Mouse (Mus musculus): ENCODE measurements around the gene Gpr15. TPM values are rescaled to one million over a fixed set of nuclear protein-coding genes. Genes with fewer than 3 reads are reported as not detected.
A peak's percentile ranks its signal among the peaks of the same experiment; 100 is the strongest.

Gene Gpr15
- total and polyA plus RNA-seq, 2 experiments from 2014 or later = 0.11 TPM; not detected in 1

GRCm38 (mm10) chr16:58704999-58705398 lies 13.9 kb downstream of the Gpr15 start:
- H3K27me3 ChIP-seq (ENCODE audit: insufficient read depth, low read length) = no peaks in the 10 kb centered on the region
- no peaks in the 10 kb centered on the region for H3K4me1 ChIP-seq (ENCODE audit: insufficient read depth, low read length)
- no peaks in the 10 kb centered on the region for H3K36me3 ChIP-seq (ENCODE audit: insufficient read depth, low read length)
- TF ChIP-seq CTCF (IDR thresholded peaks at IDR 0.05) = no peak
- H3K9me3 ChIP-seq (ENCODE audit: low read length) = no peaks in the 10 kb centered on the region
- H3K9ac ChIP-seq (replicated peaks; ENCODE audit: low read length, poor library complexity, severe bottlenecking) = no peak overlapping the region
- H3K4me2 ChIP-seq (ENCODE audit: low read depth, low read length, poor library complexity, severe bottlenecking) = no peak overlapping the region
- no peak overlapping the region for H3K27ac ChIP-seq (ENCODE audit: low read depth, low read length)
- DNase-seq (ENCODE audit: low spot score) (no peak), ATAC-seq (ENCODE audit: low FRiP score) (0 out of 2 replicates have a peak, but pooled peaks have one; percentile 13)
- H3K4me3 ChIP-seq (ENCODE audit: low read depth, low read length) = no peak overlapping the region

- no peak overlapping the region for H3K27ac ChIP-seq (ENCODE audit: low read depth, low read length)
- WGBS = 46% methylated on average over 10 of the region's 10 CpGs
- DNase-seq (ENCODE audit: low spot score) (no peak), ATAC-seq (ENCODE audit: low FRiP score) (no peak)
- no peak overlapping the region for H3K4me3 ChIP-seq (ENCODE audit: low read depth, low read length)
- no peaks in the 10 kb centered on the region for H3K27me3 ChIP-seq (ENCODE audit: insufficient read depth, low read length)
- TF ChIP-seq CTCF (IDR thresholded peaks at IDR 0.05) = no peak
- no peaks in the 10 kb centered on the region for H3K36me3 ChIP-seq (ENCODE audit: insufficient read depth, low read length)
- no peak overlapping the region for H3K4me2 ChIP-seq (ENCODE audit: low read depth, low read length, poor library complexity, severe bottlenecking)
- H3K9me3 ChIP-seq (ENCODE audit: low read length) = no peaks in the 10 kb centered on the region
- no peaks in the 10 kb centered on the region for H3K4me1 ChIP-seq (ENCODE audit: insufficient read depth, low read length)
- no peak overlapping the region for H3K9ac ChIP-seq (replicated peaks; ENCODE audit: low read length, poor library complexity, severe bottlenecking)
Observed at GRCm38 (mm10) chr16:58703382-58704124, 15.3 kb downstream of the Gpr15 start.

- H3K36me3 ChIP-seq (ENCODE audit: insufficient read depth, low read length) = no peaks in the 10 kb centered on the region
- 86% methylated on average over 10 of the region's 10 CpGs for WGBS
- DNase-seq (ENCODE audit: low spot score) (no peak), ATAC-seq (ENCODE audit: low FRiP score) (no peak)
- no peak overlapping the region for H3K27ac ChIP-seq (ENCODE audit: low read depth, low read length)
- H3K9ac ChIP-seq (replicated peaks; ENCODE audit: low read length, poor library complexity, severe bottlenecking) = no peak overlapping the region
- TF ChIP-seq CTCF (IDR thresholded peaks at IDR 0.05) = no peak
- no peaks in the 10 kb centered on the region for H3K27me3 ChIP-seq (ENCODE audit: insufficient read depth, low read length)
- H3K4me1 ChIP-seq (ENCODE audit: insufficient read depth, low read length) = no peaks in the 10 kb centered on the region
- H3K9me3 ChIP-seq (ENCODE audit: low read length) = no peaks in the 10 kb centered on the region
- no peak overlapping the region for H3K4me3 ChIP-seq (ENCODE audit: low read depth, low read length)
- no peak overlapping the region for H3K4me2 ChIP-seq (ENCODE audit: low read depth, low read length, poor library complexity, severe bottlenecking)
Observed at GRCm38 (mm10) chr16:58702329-58702932, 16.4 kb downstream of the Gpr15 start.

- Histone ChIP-seq H3K4me1 (ENCODE audit: insufficient read depth, low read length) (no peaks in the 10 kb centered on the region), H3K9me3 (ENCODE audit: low read length) (no peaks in the 10 kb centered on the region), H3K4me3 (ENCODE audit: low read depth, low read length) (no peak overlapping the region), H3K9ac (replicated peaks; ENCODE audit: low read length, poor library complexity, severe bottlenecking) (no peak overlapping the region), H3K36me3 (ENCODE audit: insufficient read depth, low read length) (no peaks in the 10 kb centered on the region), H3K27me3 (ENCODE audit: insufficient read depth, low read length) (no peaks in the 10 kb centered on the region), H3K27ac (ENCODE audit: low read depth, low read length) (no peak overlapping the region), H3K4me2 (ENCODE audit: low read depth, low read length, poor library complexity, severe bottlenecking) (no peak overlapping the region)
- no peak for TF ChIP-seq CTCF (IDR thresholded peaks at IDR 0.05)
- no peak for DNase-seq (ENCODE audit: low spot score)
- WGBS = 76% methylated on average over 6 of the region's 6 CpGs
- no peak for ATAC-seq (ENCODE audit: low FRiP score)
Observed at GRCm38 (mm10) chr16:58701779-58702178, 17.1 kb downstream of the Gpr15 start.

GRCm38 (mm10) chr16:58700816-58701424 lies 17.9 kb downstream of the Gpr15 start:
- Histone ChIP-seq H3K4me3 (ENCODE audit: low read depth, low read length) (no peak overlapping the region), H3K36me3 (ENCODE audit: insufficient read depth, low read length) (no peaks in the 10 kb centered on the region), H3K27ac (ENCODE audit: low read depth, low read length) (no peak overlapping the region), H3K27me3 (ENCODE audit: insufficient read depth, low read length) (no peaks in the 10 kb centered on the region), H3K4me2 (ENCODE audit: low read depth, low read length, poor library complexity, severe bottlenecking) (no peak overlapping the region), H3K4me1 (ENCODE audit: insufficient read depth, low read length) (no peaks in the 10 kb centered on the region), H3K9ac (replicated peaks; ENCODE audit: low read length, poor library complexity, severe bottlenecking) (no peak overlapping the region), H3K9me3 (ENCODE audit: low read length) (no peaks in the 10 kb centered on the region)
- WGBS = 90% methylated on average over 12 of the region's 12 CpGs
- no peak for DNase-seq (ENCODE audit: low spot score)
- ATAC-seq (ENCODE audit: low FRiP score) = no peak
- no peak for TF ChIP-seq CTCF (IDR thresholded peaks at IDR 0.05)

- 82% methylated on average over 6 of the region's 6 CpGs for WGBS
Observed at GRCm38 (mm10) chr16:58700174-58700573, 18.7 kb downstream of the Gpr15 start.

More at GRCm38 (mm10) chr16:58700174-58700573, 18.7 kb downstream of the Gpr15 start:
- H3K27me3 ChIP-seq (ENCODE audit: insufficient read depth, low read length) = no peaks in the 10 kb centered on the region
- H3K36me3 ChIP-seq (ENCODE audit: insufficient read depth, low read length) = no peaks in the 10 kb centered on the region
- H3K27ac ChIP-seq (ENCODE audit: low read depth, low read length) = no peak overlapping the region
- no peak overlapping the region for H3K4me3 ChIP-seq (ENCODE audit: low read depth, low read length)
- DNase-seq (ENCODE audit: low spot score) (no peak), ATAC-seq (ENCODE audit: low FRiP score) (no peak)
- no peak overlapping the region for H3K9ac ChIP-seq (replicated peaks; ENCODE audit: low read length, poor library complexity, severe bottlenecking)
- no peaks in the 10 kb centered on the region for H3K4me1 ChIP-seq (ENCODE audit: insufficient read depth, low read length)
- no peak for TF ChIP-seq CTCF (IDR thresholded peaks at IDR 0.05)
- H3K4me2 ChIP-seq (ENCODE audit: low read depth, low read length, poor library complexity, severe bottlenecking) = no peak overlapping the region
- no peaks in the 10 kb centered on the region for H3K9me3 ChIP-seq (ENCODE audit: low read length)

Measured in midbrain, postnatal 0 days (tissue).